Mouse (Mus musculus) ES-Bruce4 (cell line): ENCODE data around the gene Slc19a2. TPM values are rescaled to one million over a fixed set of nuclear protein-coding genes. Genes with fewer than 3 reads are reported as not detected.

ENCODE experiments used
- H3K27ac ChIP-seq: 2 replicates; pipeline ENCODE4 v1.5.1; 2012; ENCODE audit warnings: low read length, inconsistent platforms; ENCODE audit not compliant: insufficient read depth
- H3K27me3 ChIP-seq: 2 replicates; pipeline ENCODE4 v1.6.1; 2012; ENCODE audit warnings: mild to moderate bottlenecking, low read length, inconsistent platforms; ENCODE audit not compliant: control insufficient read depth, poor library complexity, insufficient read depth, severe bottlenecking
- H3K36me3 ChIP-seq: 2 replicates; pipeline ENCODE4 v1.6.1; 2012; ENCODE audit warnings: inconsistent platforms, mild to moderate bottlenecking, low read length, moderate library complexity; ENCODE audit not compliant: control insufficient read depth, poor library complexity, insufficient read depth, severe bottlenecking
- H3K4me1 ChIP-seq: one replicate; pipeline ENCODE4 v1.8.1; 2011; ENCODE audit warnings: low read length; ENCODE audit not compliant: control insufficient read depth, insufficient read depth
- H3K4me3 ChIP-seq: 2 replicates; pipeline ENCODE4 v1.5.1; 2011; ENCODE audit warnings: low read depth, mild to moderate bottlenecking, low read length
- H3K9ac ChIP-seq: 2 replicates; pipeline ENCODE4 v1.6.1; 2012; ENCODE audit warnings: low read depth, mild to moderate bottlenecking, inconsistent platforms; ENCODE audit not compliant: poor library complexity, severe bottlenecking
- H3K9me3 ChIP-seq: replicated peaks from 2 replicates; pipeline ENCODE4 v1.6.1; 2012; ENCODE audit warnings: mild to moderate bottlenecking, low read length, inconsistent platforms; ENCODE audit not compliant: control insufficient read depth, poor library complexity, insufficient read depth, severe bottlenecking
- CTCF ChIP-seq: IDR thresholded peaks from one replicate; pipeline ENCODE4 v1.8.1; 2011; ENCODE audit warnings: low read depth, low read length
- EP300 ChIP-seq: IDR thresholded peaks from 2 replicates; pipeline ENCODE4 v1.6.1; 2011; ENCODE audit warnings: low read depth, low read length; ENCODE audit not compliant: insufficient read depth
- POLR2A ChIP-seq: IDR thresholded peaks from one replicate; pipeline ENCODE4 v1.8.1; 2011; ENCODE audit warnings: low read length; ENCODE audit not compliant: insufficient read depth
- polyA plus RNA-seq: library from polyadenylated mRNA; stranded (reverse); fragments of >200 nt; gene quantifications from 2 replicates; pipeline ENCODE4 v1.2.4, GENCODE M21; 2011; ENCODE audit warnings: low read depth; ENCODE audit not compliant: missing spikeins, insufficient read depth, insufficient read length

Slc19a2 gene
- polyA plus RNA-seq, 1 experiment = 59.3 TPM

- Histone ChIP-seq H3K27ac (no peak overlapping the region), H3K9ac (no peak overlapping the region), H3K4me3 (no peak overlapping the region), H3K4me1 (no peaks in the 10 kb centered on the region), H3K27me3 (no peaks in the 10 kb centered on the region), H3K36me3 (no peaks in the 10 kb centered on the region), H3K9me3 (no peaks in the 10 kb centered on the region)
- TF ChIP-seq CTCF (no peak), EP300 (no peak)
These were observed 15.4 kb upstream of the Slc19a2 start for GRCm38 (mm10) chr1:164233447-164233846.

- Histone ChIP-seq H3K27ac (no peak overlapping the region), H3K4me3 (no peak overlapping the region), H3K27me3 (no peaks in the 10 kb centered on the region), H3K4me1 (no peaks in the 10 kb centered on the region), H3K9ac (no peak overlapping the region), H3K9me3 (no peaks in the 10 kb centered on the region), H3K36me3 (no peaks in the 10 kb centered on the region)
- TF ChIP-seq CTCF (no peak), EP300 (no peak), POLR2A (no peak)
These were observed 13.8 kb upstream of the Slc19a2 start for GRCm38 (mm10) chr1:164235078-164235477.

GRCm38 (mm10) chr1:164236078-164236477 lies 12.8 kb upstream of the Slc19a2 start:
- no peak overlapping the region for H3K27ac ChIP-seq
- H3K9ac ChIP-seq = no peak overlapping the region
- H3K27me3 ChIP-seq = no peaks in the 10 kb centered on the region; the same call in 1 of the 2 replicates
- H3K4me1 ChIP-seq = no peaks in the 10 kb centered on the region
- no peaks in the 10 kb centered on the region for H3K36me3 ChIP-seq
- no peak overlapping the region for H3K4me3 ChIP-seq
- TF ChIP-seq POLR2A (no peak), EP300 (no peak), CTCF (no peak)
- H3K9me3 ChIP-seq = no peaks in the 10 kb centered on the region

- Histone ChIP-seq H3K27ac (no peak overlapping the region), H3K9ac (no peak overlapping the region), H3K9me3 (no peaks in the 10 kb centered on the region), H3K36me3 (no peaks in the 10 kb centered on the region), H3K4me3 (no peak overlapping the region), H3K4me1 (no peaks in the 10 kb centered on the region), H3K27me3 (no peaks in the 10 kb centered on the region; the same call in 1 of the 2 replicates)
- TF ChIP-seq POLR2A = no peak
- no peak for TF ChIP-seq EP300
- no peak for TF ChIP-seq CTCF
These were observed 7.4 kb upstream of the Slc19a2 start for GRCm38 (mm10) chr1:164241494-164241893.

GRCm38 (mm10) chr1:164242809-164243208 lies 6.0 kb upstream of the Slc19a2 start:
- H3K4me3 ChIP-seq = no peak overlapping the region
- H3K27me3 ChIP-seq = no peaks in the 10 kb centered on the region; the same call in 1 of the 2 replicates
- H3K36me3 ChIP-seq = no peaks in the 10 kb centered on the region
- no peak overlapping the region for H3K9ac ChIP-seq
- H3K4me1 ChIP-seq = no peaks in the 10 kb centered on the region
- TF ChIP-seq POLR2A (no peak), CTCF (no peak), EP300 (no peak)
- H3K27ac ChIP-seq = no peak overlapping the region
- no peaks in the 10 kb centered on the region for H3K9me3 ChIP-seq

GRCm38 (mm10) chr1:164247442-164247841 lies 1.4 kb upstream of the Slc19a2 start:
- no peaks in the 10 kb centered on the region for H3K27me3 ChIP-seq
- H3K9me3 ChIP-seq = no peaks in the 10 kb centered on the region
- H3K27ac ChIP-seq = no peak overlapping the region
- no peaks in the 10 kb centered on the region for H3K4me1 ChIP-seq
- no peak for TF ChIP-seq EP300
- no peak for TF ChIP-seq POLR2A
- no peak for TF ChIP-seq CTCF
- H3K4me3 ChIP-seq = peak overlapping the region; percentile 55
- no peaks in the 10 kb centered on the region for H3K36me3 ChIP-seq
- H3K9ac ChIP-seq = peak overlapping the region; percentile 63
